18 mouse cellular contexts compared by ENCODE assay signal in the genomic region with DNA sequence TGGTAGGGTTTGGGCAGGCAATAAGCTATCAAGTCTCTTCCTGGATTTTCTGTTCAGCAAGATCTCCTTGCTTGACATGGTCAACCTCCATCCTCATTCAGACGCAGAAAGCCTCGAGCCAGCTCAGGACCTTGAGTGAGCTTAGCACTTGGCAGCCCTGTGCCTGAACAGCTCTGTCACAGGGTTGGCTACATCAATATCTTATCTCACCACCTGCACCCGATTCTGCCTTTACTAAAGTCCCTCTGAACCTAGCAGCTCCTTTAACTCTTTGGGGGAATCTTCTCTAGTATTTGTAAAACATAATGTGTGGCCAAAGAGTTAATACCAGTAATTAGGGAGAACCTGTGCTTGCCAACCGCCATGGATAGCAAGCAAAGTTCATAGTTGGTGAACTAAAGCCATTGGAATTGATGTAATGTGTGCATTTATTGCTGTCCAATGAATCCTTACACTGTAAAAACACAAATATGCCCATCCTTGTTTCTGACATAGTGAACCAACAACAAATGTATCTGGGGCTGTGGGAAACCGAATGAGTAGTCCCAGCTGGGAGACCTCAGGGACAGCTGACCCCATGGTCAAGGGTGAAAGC. TPM values are rescaled to one million over a fixed set of nuclear protein-coding genes. Genes with fewer than 3 reads are reported as not detected.
DNase-seq lines count a peak whose midpoint lies in the region; ATAC-seq and TF ChIP-seq lines count a peak whose summit lies in the region.
"Had no signal": no experiment of that assay in that cellular context is flagged by ENCODE, and none has a peak within 500 bp of the region (broad histone marks: within the 10 kb centered on the region; RNA-seq: fewer than 3 reads in every experiment).

Cpa1 (plus strand) TSS at position 545 of the 595 bp plus-strand sequence.

- no peak for DNase-seq in heart, postnatal 4 days
- no peak for DNase-seq in midbrain, embryonic 10.5 days (ENCODE audit: low spot score)
- DNase-seq in midbrain, postnatal 0 days (ENCODE audit: low spot score) = no peak
- DNase-seq in lung, postnatal 0 days (ENCODE audit: low spot score) = no peak
- DNase-seq in lung, adult 18-20 months = no peak
- DNase-seq: adrenal gland, postnatal 10 days; cerebellum, adult 9-11 months; heart, adult 18-20 months; layer of hippocampus, adult 9-11 months; lung, postnatal 10 days; right cerebral cortex, postnatal 14 days had no signal

- peak within 1 kb of the TSS; percentile 28 for H3K9ac ChIP-seq in heart, embryonic 13.5 days
- no peak within 1 kb of the TSS for H3K9ac ChIP-seq in midbrain, postnatal 0 days (replicated peaks; ENCODE audit: low read length, poor library complexity, severe bottlenecking)
- no peak within 1 kb of the TSS for H3K9ac ChIP-seq in intestine, embryonic 15.5 days
- H3K9ac ChIP-seq in lung, postnatal 0 days (replicated peaks; ENCODE audit: low read depth) = no peak within 1 kb of the TSS
- H3K9ac ChIP-seq: hindbrain, embryonic 15.5 days had no signal

- H3K27ac ChIP-seq in heart, embryonic 13.5 days (replicated peaks) = peak within 1 kb of the TSS; percentile 54; the same call in 1 of the 2 replicates
- peak within 1 kb of the TSS; percentile 59 for H3K27ac ChIP-seq in midbrain, embryonic 10.5 days (replicated peaks)
- H3K27ac ChIP-seq in midbrain, postnatal 0 days (ENCODE audit: low read depth, low read length) = no peak within 1 kb of the TSS
- H3K27ac ChIP-seq in intestine, embryonic 15.5 days = no peak within 1 kb of the TSS
- no peak within 1 kb of the TSS for H3K27ac ChIP-seq in lung, postnatal 0 days (ENCODE audit: low read length)
- H3K27ac ChIP-seq: hindbrain, embryonic 15.5 days; kidney, postnatal 0 days had no signal

- H3K27me3 ChIP-seq in heart, embryonic 13.5 days (replicated peaks) = no peaks in the 10 kb centered on the region
- H3K27me3 ChIP-seq in midbrain, embryonic 10.5 days (ENCODE audit: low read depth, poor library complexity, severe bottlenecking) = 0 out of 2 replicates have a peak, but pooled peaks cover 1% of the 10 kb centered on the region
- H3K27me3 ChIP-seq in midbrain, postnatal 0 days (ENCODE audit: insufficient read depth, low read length) = no peaks in the 10 kb centered on the region
- no peaks in the 10 kb centered on the region for H3K27me3 ChIP-seq in intestine, embryonic 15.5 days (replicated peaks)
- no peaks in the 10 kb centered on the region for H3K27me3 ChIP-seq in lung, postnatal 0 days (replicated peaks; ENCODE audit: insufficient read depth, low read length)
- H3K27me3 ChIP-seq: hindbrain, embryonic 15.5 days had no signal

- no peak for TF ChIP-seq CTCF in midbrain, postnatal 0 days (IDR thresholded peaks at IDR 0.05)
- no peak for TF ChIP-seq CTCF in lung, postnatal 0 days (IDR thresholded peaks at IDR 0.05)

- no peaks in the 10 kb centered on the region for H3K36me3 ChIP-seq in heart, embryonic 13.5 days
- H3K36me3 ChIP-seq in midbrain, embryonic 10.5 days = peaks cover 4% of the 10 kb centered on the region; the same call in 1 of the 2 replicates
- no peaks in the 10 kb centered on the region for H3K36me3 ChIP-seq in midbrain, postnatal 0 days (ENCODE audit: insufficient read depth, low read length)
- no peaks in the 10 kb centered on the region for H3K36me3 ChIP-seq in intestine, embryonic 15.5 days
- H3K36me3 ChIP-seq in lung, postnatal 0 days (ENCODE audit: insufficient read depth, low read length) = no peaks in the 10 kb centered on the region
- H3K36me3 ChIP-seq: hindbrain, embryonic 15.5 days had no signal

- H3K4me1 ChIP-seq in heart, embryonic 13.5 days = peaks cover 40% of the 10 kb centered on the region
- H3K4me1 ChIP-seq in midbrain, embryonic 10.5 days = peaks cover 35% of the 10 kb centered on the region
- H3K4me1 ChIP-seq in midbrain, postnatal 0 days (ENCODE audit: insufficient read depth, low read length) = no peaks in the 10 kb centered on the region
- peaks cover 17% of the 10 kb centered on the region for H3K4me1 ChIP-seq in intestine, embryonic 15.5 days (replicated peaks)
- H3K4me1 ChIP-seq in lung, postnatal 0 days (ENCODE audit: insufficient read depth, low read depth, low read length) = peaks cover 4% of the 10 kb centered on the region
- H3K4me1 ChIP-seq: hindbrain, embryonic 15.5 days had no signal

- H3K9me3 ChIP-seq in heart, embryonic 13.5 days = no peaks in the 10 kb centered on the region
- peaks cover 15% of the 10 kb centered on the region for H3K9me3 ChIP-seq in midbrain, embryonic 10.5 days (replicated peaks)
- H3K9me3 ChIP-seq in midbrain, postnatal 0 days (ENCODE audit: low read length) = no peaks in the 10 kb centered on the region
- H3K9me3 ChIP-seq in intestine, embryonic 15.5 days = no peaks in the 10 kb centered on the region
- H3K9me3 ChIP-seq in lung, postnatal 0 days (ENCODE audit: low read length) = no peaks in the 10 kb centered on the region
- H3K9me3 ChIP-seq: hindbrain, embryonic 15.5 days had no signal

- H3K4me3 ChIP-seq in heart, embryonic 13.5 days = no peak within 1 kb of the TSS
- H3K4me3 ChIP-seq in midbrain, embryonic 10.5 days = no peak within 1 kb of the TSS
- no peak within 1 kb of the TSS for H3K4me3 ChIP-seq in midbrain, postnatal 0 days (ENCODE audit: low read depth, low read length)
- H3K4me3 ChIP-seq in intestine, embryonic 15.5 days (replicated peaks) = no peak within 1 kb of the TSS
- no peak within 1 kb of the TSS for H3K4me3 ChIP-seq in lung, postnatal 0 days (ENCODE audit: low read depth, low read length)
- H3K4me3 ChIP-seq: hindbrain, embryonic 15.5 days had no signal

- WGBS in heart, embryonic 13.5 days = 51% methylated on average over 5 of the region's 5 CpGs
- 88% methylated on average over 5 of the region's 5 CpGs for WGBS in midbrain, embryonic 10.5 days
- 88% methylated on average over 5 of the region's 5 CpGs for WGBS in midbrain, postnatal 0 days
- WGBS in intestine, embryonic 15.5 days = 75% methylated on average over 5 of the region's 5 CpGs
- 72% methylated on average over 5 of the region's 5 CpGs for WGBS in lung, postnatal 0 days

- ATAC-seq in heart, embryonic 13.5 days (ENCODE audit: extremely low read depth, insufficient number of reproducible peaks, low FRiP score, low TSS enrichment) = no peak
- ATAC-seq in midbrain, postnatal 0 days (ENCODE audit: low FRiP score) = no peak
- ATAC-seq in intestine, embryonic 15.5 days = no peak
- ATAC-seq in megakaryocyte-erythroid progenitor cell, adult 5-6 weeks (replicated peaks; ENCODE audit: low FRiP score, low TSS enrichment, poor library complexity, severe bottlenecking) = peak; percentile 96
- no peak for ATAC-seq in lung, postnatal 0 days

- no peak within 1 kb of the TSS for H3K4me2 ChIP-seq in heart, embryonic 13.5 days
- H3K4me2 ChIP-seq in midbrain, postnatal 0 days (ENCODE audit: low read depth, low read length, poor library complexity, severe bottlenecking) = no peak within 1 kb of the TSS
- H3K4me2 ChIP-seq in intestine, embryonic 15.5 days (replicated peaks) = no peak within 1 kb of the TSS
- no peak within 1 kb of the TSS for H3K4me2 ChIP-seq in lung, postnatal 0 days (replicated peaks; ENCODE audit: low read depth, low read length)
- H3K4me2 ChIP-seq: hindbrain, embryonic 15.5 days; midbrain, embryonic 11.5 days had no signal

- TF ChIP-seq EP300 in lung, postnatal 0 days (IDR thresholded peaks at IDR 0.05) = no peak

RNA-seq across cellular contexts. Expression of gene Cpa1, which starts in this region (rescaled TPM):
- polyA plus RNA-seq in heart, embryonic 13.5 days (2015; fragmentation: Nextera tagmentation; extraction: Ambion mirVana) = 2.1 and 3.9 TPM in 2 replicates
- total RNA-seq in heart, postnatal 4 days (2021) = 1 to 10 TPM; 3.4 to 3.7 TPM
- 0.19 TPM in 1 of 2 replicates, not detected in the other for polyA plus RNA-seq in midbrain, embryonic 10.5 days (2016; fragmentation: Nextera tagmentation; extraction: Ambion mirVana)
- 0.60 and 0.94 TPM in 2 replicates for total RNA-seq in midbrain, postnatal 0 days (2014; rRNA removed)
- 0.44 and 0.51 TPM in 2 replicates for polyA plus RNA-seq in midbrain, postnatal 0 days (2015; fragmentation: Nextera tagmentation; extraction: Ambion mirVana)
- 266 and 631 TPM in 2 replicates for polyA plus RNA-seq in intestine, embryonic 15.5 days (2015; fragmentation: Nextera tagmentation; extraction: Ambion mirVana)
- total RNA-seq in megakaryocyte-erythroid progenitor cell, adult 5-6 weeks (2014; fragmentation: Nextera tagmentation) = not detected in 2 replicates
- total RNA-seq in megakaryocyte-erythroid progenitor cell, adult 5-6 weeks (2017) = not detected in 2 replicates
- 8.8 and 11.2 TPM in 2 replicates for polyA plus RNA-seq in lung, postnatal 0 days (2015; fragmentation: Nextera tagmentation; extraction: Ambion mirVana)
- total RNA-seq: heart, adult 18-20 months; left cerebral cortex, postnatal 36 days had no signal

Comparison
In these comparisons a context has a peak if more than half of its experiments do, and no peak if none do; other contexts are left out.
1. RNA of gene Cpa1 (polyA plus RNA-seq): 266 to 631 TPM in intestine, embryonic 15.5 days; 8.8 to 11.2 TPM in lung, postnatal 0 days, 2.1 to 3.9 TPM in heart, embryonic 13.5 days, 0.44 to 0.51 TPM in midbrain, postnatal 0 days and 0.19 TPM in midbrain, embryonic 10.5 days; every median in the first group is over 10 times any median in the second.
2. H3K27ac ChIP-seq: peak in heart, embryonic 13.5 days (single experiment) and midbrain, embryonic 10.5 days (single experiment); none in midbrain, postnatal 0 days (single experiment), intestine, embryonic 15.5 days (single experiment) and lung, postnatal 0 days (single experiment).
3. Peak in ATAC-seq in megakaryocyte-erythroid progenitor cell, adult 5-6 weeks; RNA of the gene not detected or under 1 TPM.